Mouse (Mus musculus) bone marrow macrophage, adult 2 months (primary cell): ENCODE measurements around the gene Retreg2.

ENCODE experiments used
- CTCF ChIP-seq: IDR thresholded peaks from 2 replicates; pipeline ENCODE4 v1.5.1; 2012; ENCODE audit warnings: low read depth, mild to moderate bottlenecking, low read length, moderate library complexity
- POLR2A ChIP-seq: IDR thresholded peaks from 2 replicates; pipeline ENCODE4 v1.6.1; 2012; ENCODE audit warnings: mild to moderate bottlenecking, low read depth, low read length, borderline replicate concordance

GRCm38 (mm10) chr1:75180105-75180590 lies 37.6 kb downstream of the Retreg2 start, which contains the start of gene Abcb6:
- TF ChIP-seq CTCF = no peak
- TF ChIP-seq POLR2A = no peak
